Mouse (Mus musculus): ENCODE data around the gene Aimp2. TPM values are rescaled to one million over a fixed set of nuclear protein-coding genes. Genes with fewer than 3 reads are reported as not detected.

The Aimp2 gene
- polyA plus RNA-seq (2011; ENCODE audit: insufficient read depth, insufficient read length, low read depth, missing spikeins), result 130 and 134 TPM in 2 replicates

- Histone ChIP-seq H3K36me3 (ENCODE audit: control insufficient read depth, insufficient read depth, low read length, poor library complexity, severe bottlenecking) (peaks cover 14% of the 10 kb centered on the region; the same call in 1 of the 2 replicates), H3K4me1 (ENCODE audit: control insufficient read depth, insufficient read depth, low read length) (no peaks in the 10 kb centered on the region), H3K9ac (ENCODE audit: low read depth, poor library complexity, severe bottlenecking) (peak within 1 kb of the TSS; percentile 87), H3K4me3 (ENCODE audit: low read depth, low read length) (peak within 1 kb of the TSS; percentile 75), H3K9me3 (replicated peaks; ENCODE audit: control insufficient read depth, insufficient read depth, low read length, poor library complexity, severe bottlenecking) (no peaks in the 10 kb centered on the region), H3K27me3 (ENCODE audit: control insufficient read depth, insufficient read depth, low read length, poor library complexity, severe bottlenecking) (no peaks in the 10 kb centered on the region), H3K27ac (ENCODE audit: insufficient read depth, low read length) (no peak within 1 kb of the TSS)
- TF ChIP-seq CTCF (IDR thresholded peaks at IDR 0.05; ENCODE audit: low read depth, low read length), result no peak
- TF ChIP-seq EP300 (IDR thresholded peaks at IDR 0.05; ENCODE audit: insufficient read depth, low read depth, low read length), result 0 out of 2 replicates have a peak, but pooled peaks have one; percentile 30
- peak; percentile 46 for TF ChIP-seq POLR2A (IDR thresholded peaks at IDR 0.05; ENCODE audit: insufficient read depth, low read length)
Measured at GRCm38 (mm10) chr5:143909417-143910400, at the start of gene Aimp2, which contains the start of gene Pms2. Gene Aimp2, minus strand, starts transcription at chr5:143909847. Gene Pms2, plus strand, starts transcription at chr5:143909964.

GRCm38 (mm10) chr5:143957101-143957500, 47.5 kb upstream of the Aimp2 start:
- Histone ChIP-seq H3K27me3 (ENCODE audit: control insufficient read depth, insufficient read depth, low read length, poor library complexity, severe bottlenecking) (no peaks in the 10 kb centered on the region), H3K9me3 (replicated peaks; ENCODE audit: control insufficient read depth, insufficient read depth, low read length, poor library complexity, severe bottlenecking) (no peaks in the 10 kb centered on the region; the same call in 1 of the 2 replicates), H3K27ac (ENCODE audit: insufficient read depth, low read length) (no peak overlapping the region), H3K4me1 (ENCODE audit: control insufficient read depth, insufficient read depth, low read length) (no peaks in the 10 kb centered on the region), H3K9ac (ENCODE audit: low read depth, poor library complexity, severe bottlenecking) (no peak overlapping the region), H3K4me3 (ENCODE audit: low read depth, low read length) (no peak overlapping the region), H3K36me3 (ENCODE audit: control insufficient read depth, insufficient read depth, low read length, poor library complexity, severe bottlenecking) (no peaks in the 10 kb centered on the region)
- TF ChIP-seq POLR2A (IDR thresholded peaks at IDR 0.05; ENCODE audit: insufficient read depth, low read length) (no peak), CTCF (IDR thresholded peaks at IDR 0.05; ENCODE audit: low read depth, low read length) (no peak), EP300 (IDR thresholded peaks at IDR 0.05; ENCODE audit: insufficient read depth, low read depth, low read length) (no peak)

DNA sequence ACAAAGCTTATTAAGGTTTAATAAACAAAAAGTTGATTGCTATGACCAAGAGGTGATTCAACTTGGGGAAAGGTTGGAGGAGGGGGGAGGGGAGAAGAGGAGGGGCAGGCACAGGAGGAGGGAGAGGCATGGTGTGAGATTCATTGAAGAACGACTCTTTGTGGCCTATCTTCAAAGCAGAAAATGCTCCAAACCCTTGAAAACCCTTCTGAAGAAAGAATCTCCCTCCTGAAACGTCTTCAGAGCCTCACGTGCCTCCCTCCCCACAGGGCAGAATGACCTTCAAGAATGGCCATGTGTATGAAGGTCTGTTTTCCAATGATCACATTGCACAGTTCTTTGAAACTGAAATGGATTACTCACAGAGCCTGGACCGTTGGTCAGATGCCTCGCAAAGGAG, 40.4 kb upstream of the Aimp2 start:
- Histone ChIP-seq H3K36me3 (ENCODE audit: control insufficient read depth, insufficient read depth, low read length, poor library complexity, severe bottlenecking) (no peaks in the 10 kb centered on the region), H3K27ac (ENCODE audit: insufficient read depth, low read length) (no peak overlapping the region), H3K27me3 (ENCODE audit: control insufficient read depth, insufficient read depth, low read length, poor library complexity, severe bottlenecking) (no peaks in the 10 kb centered on the region), H3K9ac (ENCODE audit: low read depth, poor library complexity, severe bottlenecking) (no peak overlapping the region), H3K4me1 (ENCODE audit: control insufficient read depth, insufficient read depth, low read length) (peaks cover 4% of the 10 kb centered on the region), H3K9me3 (replicated peaks; ENCODE audit: control insufficient read depth, insufficient read depth, low read length, poor library complexity, severe bottlenecking) (no peaks in the 10 kb centered on the region), H3K4me3 (ENCODE audit: low read depth, low read length) (no peak overlapping the region)
- no peak for TF ChIP-seq POLR2A (IDR thresholded peaks at IDR 0.05; ENCODE audit: insufficient read depth, low read length)
- TF ChIP-seq EP300 (IDR thresholded peaks at IDR 0.05; ENCODE audit: insufficient read depth, low read depth, low read length), result no peak
- TF ChIP-seq CTCF (IDR thresholded peaks at IDR 0.05; ENCODE audit: low read depth, low read length), result no peak

DNA sequence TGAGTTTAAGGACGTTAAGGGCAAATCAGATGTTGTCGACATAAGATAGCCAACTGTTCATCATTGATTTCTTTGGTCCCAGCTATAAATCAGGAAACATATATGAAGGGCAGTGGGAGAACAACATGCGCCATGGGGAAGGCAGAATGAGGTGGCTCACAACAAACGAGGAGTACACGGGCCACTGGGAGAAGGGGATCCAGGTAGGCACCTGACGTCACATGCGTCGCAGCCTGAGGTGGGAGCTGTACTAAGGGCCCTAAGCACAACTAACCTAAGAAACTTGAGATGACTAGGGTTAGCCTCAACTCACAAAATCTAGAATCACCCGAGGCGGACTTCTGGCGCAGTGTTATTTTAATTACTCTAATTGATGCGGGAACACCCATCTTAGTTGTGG, 38.7 kb upstream of the Aimp2 start:
- H3K9me3 ChIP-seq (replicated peaks; ENCODE audit: control insufficient read depth, insufficient read depth, low read length, poor library complexity, severe bottlenecking), result no peaks in the 10 kb centered on the region
- no peak overlapping the region for H3K9ac ChIP-seq (ENCODE audit: low read depth, poor library complexity, severe bottlenecking)
- no peak overlapping the region for H3K27ac ChIP-seq (ENCODE audit: insufficient read depth, low read length)
- TF ChIP-seq CTCF (IDR thresholded peaks at IDR 0.05; ENCODE audit: low read depth, low read length) (no peak), EP300 (IDR thresholded peaks at IDR 0.05; ENCODE audit: insufficient read depth, low read depth, low read length) (no peak), POLR2A (IDR thresholded peaks at IDR 0.05; ENCODE audit: insufficient read depth, low read length) (no peak)
- no peak overlapping the region for H3K4me3 ChIP-seq (ENCODE audit: low read depth, low read length)
- peaks cover 4% of the 10 kb centered on the region for H3K4me1 ChIP-seq (ENCODE audit: control insufficient read depth, insufficient read depth, low read length)
- no peaks in the 10 kb centered on the region for H3K36me3 ChIP-seq (ENCODE audit: control insufficient read depth, insufficient read depth, low read length, poor library complexity, severe bottlenecking)
- H3K27me3 ChIP-seq (ENCODE audit: control insufficient read depth, insufficient read depth, low read length, poor library complexity, severe bottlenecking), result no peaks in the 10 kb centered on the region

DNA sequence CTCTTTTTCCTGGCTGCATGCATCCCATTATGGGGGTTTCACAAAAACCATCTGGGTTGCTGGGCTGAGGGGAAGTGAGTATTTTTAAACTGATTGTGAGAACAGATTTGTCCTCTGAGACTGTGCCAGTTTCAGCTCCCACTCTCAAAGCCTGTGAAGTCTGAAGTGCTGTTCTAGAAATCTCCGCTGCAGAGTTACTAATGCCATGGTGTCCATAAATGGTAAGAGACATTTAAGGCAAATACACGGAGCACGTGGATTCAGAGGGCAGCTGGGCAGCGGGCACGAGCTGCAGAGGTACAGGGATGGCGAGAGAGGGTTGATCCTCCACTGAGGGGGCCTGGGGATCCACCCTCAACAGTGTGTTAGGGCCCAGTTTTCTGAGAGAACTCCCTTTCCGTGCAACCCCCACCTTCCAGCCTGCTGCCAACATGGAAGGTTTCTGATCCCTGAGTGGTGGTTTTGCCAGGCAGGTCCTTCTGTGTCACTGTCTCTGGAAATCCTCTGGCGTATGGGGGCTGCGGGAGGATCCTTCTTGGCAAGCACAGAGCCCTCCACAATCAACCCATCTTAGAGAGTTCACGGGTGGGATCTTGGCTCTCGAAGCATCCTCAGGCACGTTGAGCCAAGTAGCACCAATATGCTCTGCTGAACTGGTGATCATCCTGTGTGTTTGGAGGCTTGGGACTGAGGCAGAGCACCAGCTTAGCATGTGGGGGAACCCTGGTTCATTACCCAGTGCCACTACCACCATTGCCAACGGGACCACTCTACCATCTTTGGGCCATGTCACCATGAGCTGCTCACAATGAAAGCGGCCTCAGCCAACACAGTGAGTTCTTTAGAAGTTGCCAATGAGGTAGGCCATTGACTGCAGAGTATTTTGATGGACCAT, 33.8 kb upstream of the Aimp2 start:
- Histone ChIP-seq H3K27me3 (ENCODE audit: control insufficient read depth, insufficient read depth, low read length, poor library complexity, severe bottlenecking) (no peaks in the 10 kb centered on the region), H3K27ac (ENCODE audit: insufficient read depth, low read length) (no peak overlapping the region), H3K9ac (ENCODE audit: low read depth, poor library complexity, severe bottlenecking) (no peak overlapping the region), H3K36me3 (ENCODE audit: control insufficient read depth, insufficient read depth, low read length, poor library complexity, severe bottlenecking) (no peaks in the 10 kb centered on the region), H3K4me1 (ENCODE audit: control insufficient read depth, insufficient read depth, low read length) (peaks cover 2% of the 10 kb centered on the region), H3K4me3 (ENCODE audit: low read depth, low read length) (no peak overlapping the region), H3K9me3 (replicated peaks; ENCODE audit: control insufficient read depth, insufficient read depth, low read length, poor library complexity, severe bottlenecking) (no peaks in the 10 kb centered on the region)
- TF ChIP-seq EP300 (IDR thresholded peaks at IDR 0.05; ENCODE audit: insufficient read depth, low read depth, low read length), result no peak
